8 mouse cellular contexts compared by ENCODE assay signal in genomic region chr2:152831019-152831878, GRCm38 (mm10). TPM values are rescaled to one million over a fixed set of nuclear protein-coding genes. Genes with fewer than 3 reads are reported as not detected.
DNase-seq lines count a peak whose midpoint lies in the region; ATAC-seq and TF ChIP-seq lines count a peak whose summit lies in the region.

Gene Bcl2l1, minus strand, starts transcription at chr2:152831728.

- peak; percentile 82 for TF ChIP-seq CTCF in heart, adult 2 months (IDR thresholded peaks at IDR 0.05)

- ATAC-seq in embryonic facial prominence, embryonic 13.5 days (ENCODE audit: insufficient number of reproducible peaks, insufficient read depth, low FRiP score, low TSS enrichment, low read depth): peak; percentile 97
- peak; percentile 97 for ATAC-seq in limb, embryonic 13.5 days (ENCODE audit: low FRiP score, low read depth)
- ATAC-seq in midbrain, embryonic 16.5 days: peak; percentile 98

- no peaks in the 10 kb centered on the region for H3K9me3 ChIP-seq in embryonic facial prominence, embryonic 13.5 days
- no peaks in the 10 kb centered on the region for H3K9me3 ChIP-seq in limb, embryonic 13.5 days
- no peaks in the 10 kb centered on the region for H3K9me3 ChIP-seq in midbrain, embryonic 16.5 days (replicated peaks; ENCODE audit: control insufficient read depth, low read length, poor library complexity, severe bottlenecking)

- H3K4me1 ChIP-seq in embryonic facial prominence, embryonic 13.5 days: peaks cover 35% of the 10 kb centered on the region
- peaks cover 10% of the 10 kb centered on the region for H3K4me1 ChIP-seq in heart, adult 2 months (ENCODE audit: control insufficient read depth, insufficient read depth, low read length)
- H3K4me1 ChIP-seq in limb, embryonic 13.5 days: peaks cover 35% of the 10 kb centered on the region
- peaks cover 35% of the 10 kb centered on the region for H3K4me1 ChIP-seq in midbrain, embryonic 16.5 days (ENCODE audit: control insufficient read depth, insufficient read depth, low read length)

- TF ChIP-seq POLR2A in heart, adult 2 months (IDR thresholded peaks at IDR 0.05; ENCODE audit: insufficient read depth, low read depth, low read length): peak; percentile 46; the same call in 1 of the 2 replicates

- TF ChIP-seq EP300 in heart, adult 2 months (IDR thresholded peaks at IDR 0.05; ENCODE audit: insufficient read depth, low read depth, low read length): peak; percentile 96

- H3K79me2 ChIP-seq in heart, adult 2 months (replicated peaks; ENCODE audit: control insufficient read depth, insufficient read depth, low read length): peaks cover 3% of the 10 kb centered on the region

- H3K27me3 ChIP-seq in embryonic facial prominence, embryonic 13.5 days: no peaks in the 10 kb centered on the region
- H3K27me3 ChIP-seq in heart, adult 2 months (ENCODE audit: control insufficient read depth, insufficient read depth, low read length): no peaks in the 10 kb centered on the region
- H3K27me3 ChIP-seq in limb, embryonic 13.5 days: no peaks in the 10 kb centered on the region
- no peaks in the 10 kb centered on the region for H3K27me3 ChIP-seq in midbrain, embryonic 16.5 days (ENCODE audit: control insufficient read depth, insufficient read depth, low read depth, low read length)

- peak within 1 kb of the TSS; percentile 99 for H3K27ac ChIP-seq in embryonic facial prominence, embryonic 13.5 days
- H3K27ac ChIP-seq in heart, adult 2 months: peak within 1 kb of the TSS; percentile 100
- H3K27ac ChIP-seq in limb, embryonic 13.5 days: peak within 1 kb of the TSS; percentile 98
- H3K27ac ChIP-seq in midbrain, embryonic 16.5 days (ENCODE audit: low read length): peak within 1 kb of the TSS; percentile 97

- peak; percentile 99 for DNase-seq in 3134 (ENCODE audit: extremely low read depth, insufficient read length, low spot score)
- DNase-seq in adrenal gland, postnatal 36 days: peak; percentile 99
- DNase-seq in heart, adult 2 months: peak; percentile 98 to 99
- peak; percentile 96 to 97 for DNase-seq in kidney, adult 8-10 months
- DNase-seq in spleen, postnatal 10 days (ENCODE audit: low spot score in 2 of 2): peak; percentile 97 to 98

- H3K4me2 ChIP-seq in embryonic facial prominence, embryonic 13.5 days: peak within 1 kb of the TSS; percentile 82
- H3K4me2 ChIP-seq in limb, embryonic 13.5 days (replicated peaks): peak within 1 kb of the TSS; percentile 77
- H3K4me2 ChIP-seq in midbrain, embryonic 16.5 days (ENCODE audit: low read length): peak within 1 kb of the TSS; percentile 86

- WGBS in embryonic facial prominence, embryonic 13.5 days: under 1% methylated on average over 74 of the region's 74 CpGs
- WGBS in heart, adult 2 months: under 1% methylated on average over 74 of the region's 74 CpGs
- under 1% methylated on average over 71 of the region's 74 CpGs for WGBS in limb, embryonic 13.5 days
- WGBS in midbrain, embryonic 16.5 days: under 1% methylated on average over 70 of the region's 74 CpGs

- peaks cover 4% of the 10 kb centered on the region; the same call in 1 of the 2 replicates for H3K36me3 ChIP-seq in embryonic facial prominence, embryonic 13.5 days
- H3K36me3 ChIP-seq in heart, adult 2 months (ENCODE audit: control insufficient read depth, insufficient read depth, low read length): peaks cover 15% of the 10 kb centered on the region
- H3K36me3 ChIP-seq in limb, embryonic 13.5 days: peaks cover 14% of the 10 kb centered on the region
- H3K36me3 ChIP-seq in midbrain, embryonic 16.5 days (ENCODE audit: control insufficient read depth, insufficient read depth, low read length): no peaks in the 10 kb centered on the region

- peak within 1 kb of the TSS; percentile 91 for H3K9ac ChIP-seq in embryonic facial prominence, embryonic 13.5 days
- peak within 1 kb of the TSS; percentile 94 for H3K9ac ChIP-seq in heart, adult 2 months (ENCODE audit: low read depth, low read length)
- H3K9ac ChIP-seq in limb, embryonic 13.5 days: peak within 1 kb of the TSS; percentile 91
- peak within 1 kb of the TSS; percentile 88 for H3K9ac ChIP-seq in midbrain, embryonic 16.5 days (ENCODE audit: low read depth, low read length)

- H3K4me3 ChIP-seq in embryonic facial prominence, embryonic 13.5 days: peak within 1 kb of the TSS; percentile 73
- peak within 1 kb of the TSS; percentile 82 for H3K4me3 ChIP-seq in heart, adult 2 months
- H3K4me3 ChIP-seq in limb, embryonic 13.5 days: peak within 1 kb of the TSS; percentile 76
- peak within 1 kb of the TSS; percentile 74 for H3K4me3 ChIP-seq in midbrain, embryonic 16.5 days (ENCODE audit: low read depth, low read length)

- intact Hi-C loops in heart, adult 2 months (cut with DNase I): loop anchor here (1.0 to 10.0 kb wide), 2 partner anchors 138 to 216 kb away; no protein-coding TSS in a partner anchor

RNA-seq across cellular contexts. Expression of gene Bcl2l1, which starts in this region (rescaled TPM):
- total RNA-seq in adrenal gland, postnatal 36 days (2021): 10 to 100 TPM; 58.2 to 93.9 TPM
- 100 and 102 TPM in 2 replicates for polyA plus RNA-seq in embryonic facial prominence, embryonic 13.5 days (2015; fragmentation: Nextera tagmentation; extraction: Ambion mirVana)
- 100 to 1,000 TPM in 1 of 2 experiments, 10 to 100 TPM in 1; 51.9 to 102 TPM for total RNA-seq in heart, adult 2 months (2021)
- polyA plus RNA-seq in heart, adult 2 months (2012; rRNA removed): 48.1 and 51.2 TPM in 2 replicates
- polyA plus RNA-seq in limb, embryonic 13.5 days (2015; fragmentation: Nextera tagmentation; extraction: Ambion mirVana): 93.3 and 93.5 TPM in 2 replicates
- 186 and 194 TPM in 2 replicates for polyA plus RNA-seq in midbrain, embryonic 16.5 days (2015; fragmentation: Nextera tagmentation; extraction: Ambion mirVana)

Comparison
In these comparisons a context has a peak if more than half of its experiments do, and no peak if none do; other contexts are left out.
1. Peak in every context shown above with its lines: DNase-seq, ATAC-seq, H3K4me3 ChIP-seq and H3K27ac ChIP-seq.